9 mouse cellular contexts compared by ENCODE assay signal in genomic region chr5:138857010-138857617, GRCm38 (mm10). TPM values are rescaled to one million over a fixed set of nuclear protein-coding genes. Genes with fewer than 3 reads are reported as not detected.
DNase-seq lines count a peak whose midpoint lies in the region; ATAC-seq and TF ChIP-seq lines count a peak whose summit lies in the region.
"Had no signal": no experiment of that assay in that cellular context is flagged by ENCODE, and none has a peak within 500 bp of the region (broad histone marks: within the 10 kb centered on the region; RNA-seq: fewer than 3 reads in every experiment).

No protein-coding gene starts in this region.

- no peaks in the 10 kb centered on the region for H3K36me3 ChIP-seq in hindbrain, postnatal 0 days (ENCODE audit: insufficient read depth, low read length)

- no peak overlapping the region for H3K4me2 ChIP-seq in hindbrain, postnatal 0 days (ENCODE audit: low read depth, low read length)

- peak; percentile 65 for DNase-seq in R1 (ENCODE audit: low read depth, low spot score)
- peak; percentile 79 for DNase-seq in cerebellum, adult 9-10 months
- DNase-seq in frontal cortex, postnatal 25 days (ENCODE audit: low spot score in 2 of 2) = peak; percentile 78 to 82
- peak; percentile 90 for DNase-seq in hindbrain, postnatal 0 days (ENCODE audit: low spot score)
- peak; percentile 82 to 86 for DNase-seq in left cerebral cortex, adult 2 months (ENCODE audit: extremely low spot score in 1 of 2, low spot score in 2 of 2)
- peak; percentile 67 to 80 for DNase-seq in right cerebral cortex, postnatal 36 days (ENCODE audit: low spot score in 2 of 2)

- peak; percentile 79 for ATAC-seq in hindbrain, postnatal 0 days
- ATAC-seq in megakaryocyte, adult 5-6 weeks (ENCODE audit: poor library complexity, severe bottlenecking) = peak; percentile 60
- ATAC-seq in monocyte, adult 5-6 weeks (replicated peaks; ENCODE audit: insufficient number of reproducible peaks, low FRiP score, low TSS enrichment, poor library complexity, severe bottlenecking) = no peak

- intact Hi-C loops in left cerebral cortex, adult 2 months (cut with DNase I) = loop anchor here (2.0 kb wide), 1 partner anchor 140 kb away; the partner anchor contains the start of gene Pdgfa

- no peak overlapping the region for H3K4me3 ChIP-seq in hindbrain, postnatal 0 days (ENCODE audit: low read length)
- no peak overlapping the region for H3K4me3 ChIP-seq in left cerebral cortex, adult 2 months
- H3K4me3 ChIP-seq: megakaryocyte, embryonic 14.5 days had no signal

- TF ChIP-seq CTCF in hindbrain, postnatal 0 days (IDR thresholded peaks at IDR 0.05; ENCODE audit: low read depth) = peak; percentile 84
- TF ChIP-seq CTCF in left cerebral cortex, adult 2 months (IDR thresholded peaks at IDR 0.05) = peak; percentile 86

- no peak overlapping the region for H3K27ac ChIP-seq in hindbrain, postnatal 0 days
- H3K27ac ChIP-seq in left cerebral cortex, adult 2 months = no peak overlapping the region

- H3K9me3 ChIP-seq in hindbrain, postnatal 0 days (ENCODE audit: low read length) = no peaks in the 10 kb centered on the region

- no peak overlapping the region for H3K9ac ChIP-seq in hindbrain, postnatal 0 days (replicated peaks; ENCODE audit: low read length)

- WGBS in hindbrain, postnatal 0 days = 31% methylated on average over 9 of the region's 9 CpGs

- H3K4me1 ChIP-seq in hindbrain, postnatal 0 days (ENCODE audit: insufficient read depth, low read length) = no peaks in the 10 kb centered on the region

- H3K27me3 ChIP-seq in hindbrain, postnatal 0 days (ENCODE audit: insufficient read depth, low read length) = no peaks in the 10 kb centered on the region

RNA-seq across cellular contexts. Expression of gene Gm5294, which starts 37.2 kb away (rescaled TPM):
- total RNA-seq in hindbrain, postnatal 0 days (2014; rRNA removed) = 1.0 TPM in 1 of 2 replicates, not detected in the other
- polyA plus RNA-seq in hindbrain, postnatal 0 days (2015; fragmentation: Nextera tagmentation; extraction: Ambion mirVana) = 0.48 and 0.59 TPM in 2 replicates
- total RNA-seq in left cerebral cortex, adult 2 months (2021) = not detected
- not detected in 2 replicates for total RNA-seq in megakaryocyte, adult 5-6 weeks (2015)
- total RNA-seq in megakaryocyte, adult 5-6 weeks (2017) = 1.2 TPM in 1 of 2 replicates, not detected in the other
- not detected in 3 replicates for total RNA-seq in monocyte, adult 5-6 weeks (2017)
